ENCODE assay signal across 8 mouse cellular contexts in genomic region chr4:143211584-143212340, GRCm38 (mm10). TPM values are rescaled to one million over a fixed set of nuclear protein-coding genes. Genes with fewer than 3 reads are reported as not detected.
A peak's percentile ranks its signal among the peaks of the same experiment; 100 is the strongest.
DNase-seq lines count a peak whose midpoint lies in the region; ATAC-seq and TF ChIP-seq lines count a peak whose summit lies in the region.

No protein-coding gene starts in this region.

- no peaks in the 10 kb centered on the region for H3K27me3 ChIP-seq in forebrain, embryonic 14.5 days (replicated peaks; ENCODE audit: control insufficient read depth, insufficient read depth, low read length)
- no peaks in the 10 kb centered on the region for H3K27me3 ChIP-seq in hindbrain, embryonic 13.5 days

- H3K9ac ChIP-seq in forebrain, embryonic 14.5 days (ENCODE audit: low read length) = peak overlapping the region; percentile 91
- H3K9ac ChIP-seq in hindbrain, embryonic 13.5 days = peak overlapping the region; percentile 95

- peak; percentile 25 for DNase-seq in gastrocnemius, postnatal 10 days
- DNase-seq in gastrocnemius, adult 8-10 months (ENCODE audit: low spot score in 2 of 2) = no peak
- peak; percentile 47 for DNase-seq in cerebellum, adult 11 months
- DNase-seq in forebrain, embryonic 14.5 days (ENCODE audit: low spot score) = peak; percentile 59
- peak; percentile 29 to 57 for DNase-seq in left cerebral cortex, adult 2 months (ENCODE audit: extremely low spot score in 1 of 2, low spot score in 2 of 2)
- peak; percentile 9 to 19 for DNase-seq in right cerebral cortex, postnatal 36 days (ENCODE audit: low spot score in 2 of 2)

- intact Hi-C loops in left cerebral cortex, adult 2 months (cut with DNase I) = loop anchor here (1.0 to 2.0 kb wide), 2 partner anchors 49 to 98 kb away; no protein-coding TSS in a partner anchor

- peak overlapping the region; percentile 82 for H3K4me2 ChIP-seq in forebrain, embryonic 14.5 days (ENCODE audit: low read length)
- H3K4me2 ChIP-seq in hindbrain, embryonic 13.5 days = peak overlapping the region; percentile 82

- no peaks in the 10 kb centered on the region for H3K36me3 ChIP-seq in forebrain, embryonic 14.5 days (ENCODE audit: control insufficient read depth, insufficient read depth, low read length)
- no peaks in the 10 kb centered on the region for H3K36me3 ChIP-seq in hindbrain, embryonic 13.5 days

- H3K4me3 ChIP-seq in forebrain, embryonic 14.5 days (ENCODE audit: low read depth, low read length) = peak overlapping the region; percentile 80
- H3K4me3 ChIP-seq in hindbrain, embryonic 13.5 days = peak overlapping the region; percentile 84
- H3K4me3 ChIP-seq in left cerebral cortex, adult 2 months = peak overlapping the region; percentile 96

- ATAC-seq in forebrain, embryonic 14.5 days = peak; percentile 74
- ATAC-seq in hindbrain, embryonic 13.5 days (ENCODE audit: low FRiP score) = peak; percentile 80
- peak; percentile 16 for ATAC-seq in megakaryocyte, adult 5-6 weeks (ENCODE audit: poor library complexity, severe bottlenecking)

- WGBS in forebrain, embryonic 14.5 days = 9% methylated on average over 43 of the region's 43 CpGs
- 8% methylated on average over 43 of the region's 43 CpGs for WGBS in hindbrain, embryonic 13.5 days

- TF ChIP-seq CTCF in left cerebral cortex, adult 2 months (IDR thresholded peaks at IDR 0.05) = no peak

- H3K27ac ChIP-seq in forebrain, embryonic 14.5 days (ENCODE audit: low read depth, low read length) = peak overlapping the region; percentile 93
- H3K27ac ChIP-seq in hindbrain, embryonic 13.5 days = peak overlapping the region; percentile 94
- peak overlapping the region; percentile 95 for H3K27ac ChIP-seq in left cerebral cortex, adult 2 months

- H3K4me1 ChIP-seq in forebrain, embryonic 14.5 days (ENCODE audit: control insufficient read depth, insufficient read depth, low read length) = peaks cover 13% of the 10 kb centered on the region
- peaks cover 29% of the 10 kb centered on the region for H3K4me1 ChIP-seq in hindbrain, embryonic 13.5 days (replicated peaks)

- no peaks in the 10 kb centered on the region for H3K9me3 ChIP-seq in forebrain, embryonic 14.5 days (replicated peaks; ENCODE audit: control insufficient read depth, low read length)
- H3K9me3 ChIP-seq in hindbrain, embryonic 13.5 days = no peaks in the 10 kb centered on the region

RNA-seq across cellular contexts. Expression of gene Prdm2, which starts 1.0 kb away (rescaled TPM):
- total RNA-seq in gastrocnemius, postnatal 10 days (2021) = 10 to 100 TPM; 20.4 to 25.9 TPM
- total RNA-seq in gastrocnemius, adult 8-10 months (2022) = 10 to 100 TPM; 20.3 to 28.1 (median 25.8) TPM
- polyA plus RNA-seq in forebrain, embryonic 14.5 days (2014; fragmentation: Nextera tagmentation; extraction: Ambion mirVana) = 13.1 and 16.7 TPM in 2 replicates
- 17.6 and 18.6 TPM in 2 replicates for polyA plus RNA-seq in hindbrain, embryonic 13.5 days (2015; fragmentation: Nextera tagmentation; extraction: Ambion mirVana)
- 10 to 100 TPM; 43.3 to 49.2 TPM for total RNA-seq in left cerebral cortex, adult 2 months (2021)
- 24.4 and 29.6 TPM in 2 replicates for total RNA-seq in megakaryocyte, adult 5-6 weeks (2015)
- total RNA-seq in megakaryocyte, adult 5-6 weeks (2017) = 16.3 and 19.1 TPM in 2 replicates

Comparison
In these comparisons a context has a peak if more than half of its experiments do, and no peak if none do; other contexts are left out.
1. DNase-seq: peak in gastrocnemius, postnatal 10 days (single experiment), cerebellum, adult 11 months (single experiment), forebrain, embryonic 14.5 days (single experiment), left cerebral cortex, adult 2 months (2 of 2) and right cerebral cortex, postnatal 36 days (2 of 2); none in gastrocnemius, adult 8-10 months (0 of 2).
2. ATAC-seq: peak in every context shown above with its lines; median percentile 80 in hindbrain, embryonic 13.5 days; 74 in forebrain, embryonic 14.5 days; 16 in megakaryocyte, adult 5-6 weeks.
3. Peak in every context shown above with its lines, with median percentiles within 50 percentile points of each other: H3K27ac ChIP-seq and H3K4me3 ChIP-seq.